ENCODE assay signal across 8 mouse cellular contexts in the genomic region with DNA sequence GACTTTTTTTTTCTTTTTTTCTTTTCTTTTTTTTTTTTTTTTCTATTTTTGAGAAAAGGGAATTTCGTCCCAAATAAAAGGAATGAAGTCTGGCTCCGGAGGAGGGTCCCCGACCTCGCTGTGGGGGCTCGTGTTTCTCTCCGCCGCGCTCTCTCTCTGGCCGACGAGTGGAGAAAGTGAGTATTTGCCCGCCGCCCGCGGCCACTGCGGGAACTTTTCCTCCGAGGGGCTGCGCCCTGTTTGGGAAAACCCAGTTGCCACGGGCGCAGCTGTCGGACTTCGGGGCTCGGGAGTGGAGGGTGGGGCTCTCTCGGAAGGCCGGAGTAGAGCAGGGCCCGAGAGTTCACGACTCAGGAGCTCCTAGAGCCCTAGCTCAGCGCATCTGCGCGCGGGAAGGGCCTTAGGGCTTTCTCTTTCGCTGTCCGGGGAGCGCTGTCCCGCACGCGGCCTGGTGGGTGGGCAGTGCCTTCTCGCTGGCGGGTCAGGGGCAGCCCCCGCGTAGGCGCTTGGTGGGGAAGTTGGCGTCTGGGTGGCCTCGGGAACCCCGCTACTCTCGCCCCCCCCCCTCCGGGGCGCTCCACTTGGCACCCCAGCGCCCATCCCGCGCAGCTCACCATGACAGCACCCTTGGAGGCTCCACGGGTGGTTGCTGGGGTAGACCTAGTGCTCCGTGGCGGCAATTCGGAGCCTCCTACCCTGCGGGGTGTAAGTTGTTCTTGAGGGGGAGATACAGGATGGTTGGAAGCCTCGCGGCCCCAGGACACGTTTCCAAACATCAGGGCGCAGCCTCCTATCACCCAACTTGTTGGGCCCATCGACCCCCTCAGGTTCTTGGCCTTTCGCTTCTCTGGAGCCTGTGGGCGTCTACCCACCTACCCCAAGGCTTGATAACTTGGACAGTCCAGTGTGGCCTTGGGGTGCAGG. TPM values are rescaled to one million over a fixed set of nuclear protein-coding genes. Genes with fewer than 3 reads are reported as not detected.
DNase-seq lines count a peak whose midpoint lies in the region; ATAC-seq and TF ChIP-seq lines count a peak whose summit lies in the region.

A gene (plus strand): TSS at position 51 of the 924 bp plus-strand sequence.

- peak; percentile 35 to 48 for DNase-seq in CD8-positive naive resting alpha-beta T cell, adult 2 months (ENCODE audit: low read depth in 2 of 2, low spot score in 2 of 2)
- DNase-seq in adrenal gland, postnatal 14 days: peak; percentile 71
- peak; percentile 46 to 74 for DNase-seq in kidney, postnatal 25 days
- DNase-seq in lung, embryonic 14.5 days: peak; percentile 74
- DNase-seq in thymus, postnatal 36 days: peak; percentile 36 to 55

- H3K36me3 ChIP-seq in heart, embryonic 16.5 days (ENCODE audit: control insufficient read depth, insufficient read depth): no peaks in the 10 kb centered on the region
- no peaks in the 10 kb centered on the region for H3K36me3 ChIP-seq in lung, embryonic 14.5 days (ENCODE audit: insufficient read depth)

- H3K27me3 ChIP-seq in heart, embryonic 16.5 days (ENCODE audit: control insufficient read depth, insufficient read depth, low read length): no peaks in the 10 kb centered on the region
- H3K27me3 ChIP-seq in lung, embryonic 14.5 days (ENCODE audit: insufficient read depth, low read length): no peaks in the 10 kb centered on the region

- H3K4me3 ChIP-seq in embryonic fibroblast, embryonic 13.5 days (ENCODE audit: insufficient read depth, low read length): peak within 1 kb of the TSS; percentile 77
- peak within 1 kb of the TSS; percentile 91 for H3K4me3 ChIP-seq in heart, embryonic 16.5 days (ENCODE audit: low read length)
- H3K4me3 ChIP-seq in lung, embryonic 14.5 days (ENCODE audit: low read depth, low read length): peak within 1 kb of the TSS; percentile 91

- no peaks in the 10 kb centered on the region for H3K9me3 ChIP-seq in heart, embryonic 16.5 days (replicated peaks; ENCODE audit: control insufficient read depth, low read length)
- H3K9me3 ChIP-seq in lung, embryonic 14.5 days (ENCODE audit: low read depth, low read length): no peaks in the 10 kb centered on the region

- no peak for TF ChIP-seq CTCF in embryonic fibroblast, embryonic 13.5 days (IDR thresholded peaks at IDR 0.05; ENCODE audit: borderline replicate concordance, insufficient read depth, low read length)
- peak; percentile 45 for TF ChIP-seq CTCF in lung, embryonic 14.5 days (IDR thresholded peaks at IDR 0.05; ENCODE audit: low read depth)

- peak within 1 kb of the TSS; percentile 96 for H3K9ac ChIP-seq in heart, embryonic 16.5 days (ENCODE audit: low read length)
- peak within 1 kb of the TSS; percentile 94 for H3K9ac ChIP-seq in lung, embryonic 14.5 days

- H3K4me1 ChIP-seq in embryonic fibroblast, embryonic 13.5 days (ENCODE audit: control insufficient read depth, insufficient read depth, low read length): peaks cover 8% of the 10 kb centered on the region; the same call in 1 of the 2 replicates
- H3K4me1 ChIP-seq in heart, embryonic 16.5 days (ENCODE audit: control insufficient read depth, insufficient read depth, low read length): peaks cover 27% of the 10 kb centered on the region
- peaks cover 8% of the 10 kb centered on the region; the same call in 1 of the 2 replicates for H3K4me1 ChIP-seq in lung, embryonic 14.5 days (ENCODE audit: insufficient read depth)

- H3K4me2 ChIP-seq in heart, embryonic 16.5 days (ENCODE audit: low read depth, low read length): peak within 1 kb of the TSS; percentile 99
- H3K4me2 ChIP-seq in lung, embryonic 14.5 days: peak within 1 kb of the TSS; percentile 90

- peak within 1 kb of the TSS; percentile 98 for H3K27ac ChIP-seq in embryonic fibroblast, embryonic 13.5 days (ENCODE audit: insufficient read depth, low read length)
- H3K27ac ChIP-seq in heart, embryonic 16.5 days (ENCODE audit: low read length): peak within 1 kb of the TSS; percentile 99
- H3K27ac ChIP-seq in lung, embryonic 14.5 days (ENCODE audit: low read depth): peak within 1 kb of the TSS; percentile 99

- no peak for ATAC-seq in heart, embryonic 16.5 days (replicated peaks; ENCODE audit: extremely low read depth, insufficient read depth, low FRiP score)
- ATAC-seq in lung, embryonic 14.5 days (ENCODE audit: insufficient read depth): no peak
- peak; percentile 1; the same call in 1 of the 2 replicates for ATAC-seq in neutrophil, adult 5-6 weeks (ENCODE audit: extremely low read depth, insufficient number of reproducible peaks, low FRiP score, poor library complexity, severe bottlenecking)

- TF ChIP-seq POLR2A in embryonic fibroblast, embryonic 13.5 days (IDR thresholded peaks at IDR 0.05; ENCODE audit: low read depth, low read length): no peak

- WGBS in heart, embryonic 16.5 days: under 1% methylated on average over 60 of the region's 62 CpGs
- under 1% methylated on average over 61 of the region's 62 CpGs for WGBS in lung, embryonic 14.5 days

RNA-seq across cellular contexts. Expression of the gene that starts here (rescaled TPM):
- total RNA-seq in adrenal gland, postnatal 14 days (2021): 79.5 and 83.6 TPM in 2 replicates
- polyA plus RNA-seq in embryonic fibroblast, embryonic 13.5 days (2011; ENCODE audit: insufficient read length, low read depth, missing spikeins): 65.4 and 81.6 TPM in 2 replicates
- 16.4 and 18.4 TPM in 2 replicates for polyA plus RNA-seq in heart, embryonic 16.5 days (2015; fragmentation: Nextera tagmentation; extraction: Ambion mirVana)
- 19.6 and 19.7 TPM in 2 replicates for polyA plus RNA-seq in lung, embryonic 14.5 days (2014; fragmentation: Nextera tagmentation; extraction: Ambion mirVana)
- total RNA-seq in neutrophil, adult 5-6 weeks (2017): 86.8 and 90.4 TPM in 2 replicates
